Mouse (Mus musculus) CD4-positive helper T cell, adult 2 months (primary cell): ENCODE measurements around the gene Ppcs.
A peak's percentile ranks its signal among the peaks of the same experiment; 100 is the strongest.

Source experiments
- DNase-seq: peaks from one replicate; pipeline ENCODE4 v3.0.0-alpha.2; 2012; ENCODE audit warnings: low read depth, missing footprints, low spot score

The Ppcs gene

DNA sequence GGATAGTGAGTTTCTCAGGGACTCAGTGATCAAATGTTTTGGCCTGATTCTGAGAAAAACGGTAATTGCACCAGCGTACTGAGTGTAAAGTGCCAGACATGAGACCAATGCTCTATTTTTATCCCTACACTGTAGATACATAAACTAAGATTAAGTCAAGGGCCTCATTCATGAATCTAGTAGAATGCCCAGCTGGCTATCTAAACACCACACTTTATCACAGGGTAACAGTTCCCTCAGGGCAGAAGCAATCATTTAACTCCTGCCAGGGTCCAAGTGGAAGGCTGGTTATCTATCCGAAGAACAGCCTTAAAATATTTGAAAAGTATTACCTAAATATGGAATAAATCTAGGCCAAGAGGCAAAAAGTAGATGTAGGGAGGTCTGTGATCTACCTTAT, 4.3 kb downstream of the Ppcs start:
- no peak for DNase-seq

GRCm38 (mm10) chr4:119417270-119417669, 5.0 kb downstream of the Ppcs start:
- DNase-seq = no peak

DNA sequence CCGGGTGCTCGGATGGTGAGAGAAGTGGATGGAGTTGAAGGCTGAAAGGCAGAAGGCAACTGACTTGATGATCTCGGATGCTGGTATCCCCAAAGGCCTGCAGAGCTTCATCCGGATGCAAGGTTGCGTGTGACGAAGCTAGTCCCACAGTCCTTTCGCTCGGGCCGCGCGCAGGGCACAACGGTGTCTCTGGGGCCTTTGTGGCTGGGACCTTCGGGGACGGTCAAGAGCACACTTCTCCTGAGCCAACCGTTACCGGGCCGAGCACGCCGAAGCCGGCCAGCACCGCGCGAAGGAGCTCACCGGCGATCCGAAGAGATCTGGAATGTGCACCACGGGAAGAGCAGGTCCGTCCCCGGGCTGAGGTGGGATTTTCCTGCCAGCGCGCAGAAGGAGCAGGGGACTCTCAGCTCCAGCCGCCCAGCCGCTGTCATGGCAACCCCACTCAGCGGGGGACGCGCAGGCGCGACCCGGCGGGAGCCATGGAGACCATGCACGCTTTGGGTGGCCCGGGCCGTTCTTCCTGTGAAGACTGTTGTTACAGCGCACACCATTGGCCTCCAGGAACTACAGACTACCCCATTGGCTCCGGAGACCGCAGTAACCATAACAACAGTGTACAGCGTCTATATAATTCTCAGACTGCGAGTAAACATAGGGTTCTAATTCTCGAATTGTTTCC, 7.0 kb downstream of the Ppcs start, which contains the start of gene Ccdc30:
Gene Ccdc30 (minus strand): TSS at position 450 of the 682 bp plus-strand sequence.
- DNase-seq = peak; percentile 86

DNA sequence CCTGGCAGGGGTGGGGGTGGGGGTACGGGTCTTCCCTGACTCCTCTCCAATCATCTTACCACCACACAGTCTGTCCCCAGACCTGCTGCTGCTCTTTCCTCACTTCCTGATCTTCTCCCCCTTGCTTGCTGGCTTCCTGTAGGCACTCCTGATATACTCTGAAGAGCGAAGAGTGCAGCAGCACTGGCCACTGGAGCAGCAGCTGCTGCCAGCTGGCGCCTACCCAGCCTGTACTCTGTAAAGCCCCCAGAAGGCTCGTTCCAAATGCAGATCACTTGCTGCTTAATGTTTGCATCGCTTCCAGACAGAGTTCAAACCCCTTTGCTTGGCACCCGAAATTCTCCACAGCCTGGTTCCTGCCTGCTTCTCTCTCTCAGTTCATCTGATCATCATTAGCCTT, 9.4 kb downstream of the Ppcs start:
- DNase-seq = no peak

DNA sequence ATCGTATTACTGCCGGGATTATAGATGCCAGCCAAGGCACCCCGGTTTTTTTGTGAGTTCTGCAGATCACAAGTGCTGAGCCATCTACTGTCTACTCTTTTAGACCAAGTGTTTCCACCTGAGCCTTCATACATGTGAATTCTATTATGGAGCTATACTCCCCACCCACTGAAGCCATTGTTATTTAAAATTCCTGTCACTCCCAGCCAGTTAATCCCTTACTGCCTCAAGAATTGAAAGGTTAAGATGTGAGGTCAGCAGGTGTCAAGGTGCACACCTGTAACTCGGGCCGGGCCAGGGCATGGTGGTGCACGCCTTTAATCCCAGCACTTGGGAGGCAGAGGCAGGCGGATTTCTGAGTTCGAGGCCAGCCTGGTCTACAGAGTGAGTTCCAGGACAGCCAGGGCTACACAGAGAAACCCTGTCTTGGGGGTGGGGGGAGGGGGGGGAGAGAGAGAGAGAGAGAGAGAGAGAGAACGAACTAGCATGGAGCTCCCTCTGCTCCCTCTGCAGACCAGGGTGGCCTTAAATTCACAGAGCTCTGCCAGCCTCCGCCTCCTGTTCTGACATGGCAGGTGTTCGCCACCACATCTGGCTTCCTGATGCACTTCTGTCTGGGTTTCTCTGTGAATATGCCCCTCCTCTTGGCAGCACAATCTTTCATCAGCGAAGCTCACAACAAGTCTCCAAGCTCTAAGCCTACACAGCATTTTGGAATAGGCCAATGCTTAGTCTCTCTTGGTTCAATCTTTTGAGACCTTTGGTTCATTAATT, 10.2 kb downstream of the Ppcs start:
- no peak for DNase-seq

DNA sequence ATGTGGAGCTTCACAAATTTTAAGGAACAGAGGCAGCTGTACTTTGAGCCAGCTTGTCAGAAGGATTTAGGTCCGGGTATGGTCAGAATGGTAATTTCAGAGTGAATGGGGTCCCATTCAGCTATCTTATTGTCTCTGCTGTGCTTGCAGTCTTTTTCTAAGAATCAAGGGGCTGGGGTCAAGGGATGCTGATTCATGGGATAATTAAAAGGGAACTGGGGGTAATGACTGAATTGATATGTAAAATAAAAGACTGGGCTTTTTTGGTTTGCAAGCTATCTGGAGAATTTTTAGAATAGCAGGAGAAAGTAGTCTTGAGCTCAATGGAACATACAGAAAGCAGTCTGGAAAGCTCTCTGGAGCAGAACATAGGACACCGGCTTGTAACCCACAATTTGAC, 18.8 kb downstream of the Ppcs start:
- no peak for DNase-seq

DNA sequence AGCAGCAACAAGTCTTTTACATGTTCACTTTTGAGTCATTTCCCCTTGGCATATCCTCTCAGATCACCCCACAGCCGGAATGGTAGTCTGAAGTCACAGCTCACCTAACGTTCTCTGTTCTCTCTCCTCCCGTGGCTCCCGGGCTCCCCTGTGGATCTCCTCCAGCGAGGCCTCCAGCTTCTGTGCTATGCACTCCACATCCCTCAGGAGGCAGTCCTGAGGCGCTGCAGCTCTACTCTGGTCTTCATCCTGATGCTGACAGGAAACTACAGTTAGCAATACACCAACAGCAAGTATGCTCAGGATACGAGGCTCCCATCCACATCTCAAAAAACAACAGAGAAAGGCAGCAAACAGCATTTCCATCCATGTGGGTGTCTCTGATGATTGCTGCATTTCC, 21.3 kb downstream of the Ppcs start:
- no peak for DNase-seq

- DNase-seq = no peak
These were observed 23.5 kb downstream of the Ppcs start for GRCm38 (mm10) chr4:119398751-119399150.

- peak; percentile 14 for DNase-seq
These were observed 31.9 kb downstream of the Ppcs start for GRCm38 (mm10) chr4:119390369-119390768.

DNA sequence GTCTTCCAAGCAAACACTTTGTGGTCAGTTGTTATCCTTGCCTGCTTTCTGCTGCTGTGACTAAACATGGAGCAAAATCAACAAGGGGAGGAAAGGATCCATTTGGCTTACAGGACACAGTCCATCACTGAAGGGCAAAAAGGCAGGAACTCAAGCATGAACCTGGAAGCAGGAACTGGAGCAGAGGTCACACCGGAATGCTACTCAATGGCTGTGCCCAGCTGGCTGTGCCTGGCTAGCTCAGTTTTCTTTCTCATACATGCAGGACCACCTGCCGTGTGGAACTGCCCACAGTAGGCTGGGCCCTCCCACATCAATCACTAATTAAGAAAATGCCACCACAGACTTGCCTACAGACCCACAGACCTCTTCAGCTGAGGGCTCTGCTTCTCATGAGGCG, 33.0 kb downstream of the Ppcs start:
- no peak for DNase-seq

DNA sequence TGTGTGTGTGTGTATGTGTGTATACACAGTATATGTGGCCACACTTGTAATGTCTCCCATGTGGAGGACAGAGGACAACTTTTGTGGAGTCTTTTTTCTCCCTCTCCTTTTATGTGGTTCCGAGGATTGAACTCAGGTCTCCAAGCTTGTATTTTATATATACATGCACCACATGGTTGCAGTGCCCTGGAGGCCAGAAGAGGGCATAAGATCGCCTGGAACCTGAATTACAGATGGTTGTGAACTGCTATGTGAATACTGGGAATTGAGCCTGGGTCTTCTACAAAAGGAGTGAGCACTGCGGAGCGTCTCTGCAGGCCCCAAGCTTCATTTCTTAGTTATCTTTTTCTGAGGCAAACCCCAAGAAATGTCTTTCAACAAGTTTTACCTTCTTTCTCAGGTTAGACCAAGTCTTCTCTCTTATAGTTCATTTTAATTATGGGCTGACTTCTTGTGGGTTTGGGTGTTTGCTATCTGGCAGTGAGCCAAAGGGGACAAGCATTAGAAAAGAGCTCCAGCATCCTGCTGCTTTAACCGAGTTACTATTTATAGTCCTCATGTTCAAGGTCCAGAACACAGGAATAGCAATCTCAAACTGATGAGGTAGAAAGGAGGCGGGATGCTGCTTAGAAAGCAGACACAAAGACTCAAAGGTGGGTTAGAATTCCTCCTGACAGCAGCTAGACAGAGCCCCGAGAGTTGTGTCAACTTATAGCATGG, 40.6 kb downstream of the Ppcs start:
- no peak for DNase-seq

- no peak for DNase-seq
These were observed 52.8 kb downstream of the Ppcs start for GRCm38 (mm10) chr4:119369460-119369859.
